Mouse (Mus musculus) intestine, postnatal 0 days (tissue): ENCODE data around the gene Bbs7. TPM values are rescaled to one million over a fixed set of nuclear protein-coding genes. Genes with fewer than 3 reads are reported as not detected.

Source experiments
- ATAC-seq: fragments of 200-750 bp; cut with Nextera tagmentation; 2 replicates; pipeline ENCODE4 v1.8.0; 2017; ENCODE audit warnings: mild to moderate bottlenecking, moderate TSS enrichment, moderate library complexity
- H3K27ac ChIP-seq: fragments of 300-500 bp; sonication (generic); 2 replicates; pipeline ENCODE4 v1.5.1; 2014; ENCODE audit warnings: mild to moderate bottlenecking, low read depth, low read length, moderate library complexity
- H3K27me3 ChIP-seq: fragments of 300-500 bp; sonication (generic); replicated peaks from 2 replicates; pipeline ENCODE4 v1.6.1; 2014; ENCODE audit warnings: low read length, mixed read lengths; ENCODE audit not compliant: control insufficient read depth, insufficient read depth
- H3K36me3 ChIP-seq: fragments of 300-500 bp; sonication (generic); 2 replicates; pipeline ENCODE4 v1.6.1; 2014; ENCODE audit warnings: mild to moderate bottlenecking, moderate library complexity; ENCODE audit not compliant: control insufficient read depth, insufficient read depth
- H3K4me1 ChIP-seq: fragments of 300-500 bp; sonication (generic); replicated peaks from 2 replicates; pipeline ENCODE4 v1.6.1; 2014; ENCODE audit warnings: antibody characterized with exemption, low read length, mixed read lengths; ENCODE audit not compliant: control insufficient read depth, insufficient read depth
- H3K4me2 ChIP-seq: fragments of 300-500 bp; sonication (generic); replicated peaks from 2 replicates; pipeline ENCODE4 v1.6.1; 2014; ENCODE audit warnings: low read depth, mild to moderate bottlenecking, moderate library complexity
- H3K4me3 ChIP-seq: fragments of 300-500 bp; sonication (generic); 2 replicates; pipeline ENCODE4 v1.5.1; 2014; ENCODE audit warnings: low read depth, low read length
- H3K9ac ChIP-seq: fragments of 300-500 bp; sonication (generic); 2 replicates; pipeline ENCODE4 v1.6.1; 2014; ENCODE audit warnings: mild to moderate bottlenecking, low read depth, low read length
- H3K9me3 ChIP-seq: fragments of 300-500 bp; sonication (generic); 2 replicates; pipeline ENCODE4 v1.6.1; 2016; ENCODE audit warnings: mixed run types; ENCODE audit not compliant: control insufficient read depth
- CTCF ChIP-seq: sonication (generic); IDR thresholded peaks from 2 replicates; pipeline ENCODE4 v1.5.1; 2016; ENCODE audit warnings: low read depth, mild to moderate bottlenecking, control low read depth, antibody characterized with exemption, moderate library complexity
- WGBS: fragments of 180-500 bp; shearing (Covaris S2); extraction: QIAGEN DNeasy Blood & Tissue Kit; methylation state at CpG from one replicate; pipeline ENCODE4 v1.1.7; 2014; 5-methylcytosine and 5-hydroxymethylcytosine counted together
- polyA plus RNA-seq: library from polyadenylated mRNA; unstranded; fragments of >200 nt; fragmentation: Nextera tagmentation; extraction: Ambion mirVana; gene quantifications from 2 replicates; pipeline ENCODE4 v1.2.1, GENCODE M21; 2015

Gene Bbs7
- polyA plus RNA-seq, 1 experiment from 2014 or later, result 4.8 TPM

- H3K4me2 ChIP-seq, result no peak overlapping the region
- H3K9me3 ChIP-seq, result no peaks in the 10 kb centered on the region
- H3K36me3 ChIP-seq, result no peaks in the 10 kb centered on the region
- no peak overlapping the region for H3K27ac ChIP-seq
- no peak overlapping the region for H3K4me3 ChIP-seq
- ATAC-seq, result no peak
- no peaks in the 10 kb centered on the region for H3K27me3 ChIP-seq
- no peak overlapping the region for H3K9ac ChIP-seq
- no peak for TF ChIP-seq CTCF
- 65% methylated on average over 2 of the region's 2 CpGs for WGBS
- H3K4me1 ChIP-seq, result no peaks in the 10 kb centered on the region
Measured at GRCm38 (mm10) chr3:36540756-36541155, 72.5 kb downstream of the Bbs7 start.

- Histone ChIP-seq H3K36me3 (no peaks in the 10 kb centered on the region), H3K4me3 (no peak overlapping the region), H3K9ac (no peak overlapping the region), H3K4me2 (no peak overlapping the region), H3K27ac (no peak overlapping the region), H3K27me3 (no peaks in the 10 kb centered on the region), H3K9me3 (no peaks in the 10 kb centered on the region), H3K4me1 (peaks cover under 1% of the 10 kb centered on the region; the same call in 1 of the 2 replicates)
- ATAC-seq, result no peak
- WGBS, result 79% methylated on average over 4 of the region's 4 CpGs
- no peak for TF ChIP-seq CTCF
Measured at GRCm38 (mm10) chr3:36537701-36538470, 75.4 kb downstream of the Bbs7 start.

GRCm38 (mm10) chr3:36536041-36536440 lies 77.2 kb downstream of the Bbs7 start:
- TF ChIP-seq CTCF, result no peak
- Histone ChIP-seq H3K4me2 (no peak overlapping the region), H3K9me3 (no peaks in the 10 kb centered on the region), H3K4me3 (no peak overlapping the region), H3K27ac (no peak overlapping the region), H3K36me3 (no peaks in the 10 kb centered on the region), H3K9ac (no peak overlapping the region), H3K27me3 (no peaks in the 10 kb centered on the region), H3K4me1 (peaks cover 4% of the 10 kb centered on the region; the same call in 1 of the 2 replicates)
- WGBS, result 86% methylated on average over 12 of the region's 12 CpGs
- ATAC-seq, result no peak

- H3K27me3 ChIP-seq, result no peaks in the 10 kb centered on the region
- peak; percentile 92 for ATAC-seq
- peak overlapping the region; percentile 65 for H3K27ac ChIP-seq
Measured at GRCm38 (mm10) chr3:36533201-36533672, 80.0 kb downstream of the Bbs7 start.

GRCm38 (mm10) chr3:36532738-36533137 lies 80.5 kb downstream of the Bbs7 start:
- 21% methylated on average over 7 of the region's 7 CpGs for WGBS
- H3K9me3 ChIP-seq, result no peaks in the 10 kb centered on the region
- H3K4me3 ChIP-seq, result peak overlapping the region; percentile 48; the same call in 1 of the 2 replicates
- ATAC-seq, result peak; percentile 42
- peak; percentile 16; the same call in 1 of the 2 replicates for TF ChIP-seq CTCF
- peak overlapping the region; percentile 76 for H3K4me2 ChIP-seq
- no peak overlapping the region for H3K9ac ChIP-seq
- peak overlapping the region; percentile 65 for H3K27ac ChIP-seq
- H3K27me3 ChIP-seq, result no peaks in the 10 kb centered on the region
- no peaks in the 10 kb centered on the region for H3K36me3 ChIP-seq
- H3K4me1 ChIP-seq, result peaks cover 4% of the 10 kb centered on the region; the same call in 1 of the 2 replicates

More at GRCm38 (mm10) chr3:36533201-36533672, 80.0 kb downstream of the Bbs7 start:
- Histone ChIP-seq H3K9ac (no peak overlapping the region), H3K36me3 (no peaks in the 10 kb centered on the region), H3K4me3 (no peak overlapping the region), H3K4me2 (peak overlapping the region; percentile 76), H3K4me1 (peaks cover 4% of the 10 kb centered on the region; the same call in 1 of the 2 replicates), H3K9me3 (no peaks in the 10 kb centered on the region)
- 4% methylated on average over 1 of the region's 1 CpGs for WGBS
- TF ChIP-seq CTCF, result no peak

- WGBS, result 3% methylated on average over 18 of the region's 18 CpGs
- Histone ChIP-seq H3K4me2 (peak overlapping the region; percentile 76), H3K9me3 (no peaks in the 10 kb centered on the region), H3K27ac (peak overlapping the region; percentile 57; the same call in 1 of the 2 replicates), H3K4me1 (peaks cover 4% of the 10 kb centered on the region; the same call in 1 of the 2 replicates), H3K36me3 (no peaks in the 10 kb centered on the region), H3K4me3 (peak overlapping the region; percentile 48), H3K9ac (peak overlapping the region; percentile 47), H3K27me3 (no peaks in the 10 kb centered on the region)
- ATAC-seq, result no peak
- TF ChIP-seq CTCF, result no peak
Measured at GRCm38 (mm10) chr3:36531979-36532542, 81.2 kb downstream of the Bbs7 start.
